Mouse (Mus musculus) hematopoietic stem cell, adult 5-6 weeks (primary cell): Measurements from ENCODE around the gene Ifnlr1. TPM values are rescaled to one million over a fixed set of nuclear protein-coding genes. Genes with fewer than 3 reads are reported as not detected.
"Not testable (repeated sequence)": the region's sequence is repeated elsewhere in the genome, so short reads cannot be mapped to it uniquely, and the experiment has no call there.

Experiments used
- ATAC-seq, 2 experiments: fragments of 125-278 bp in 1 of 2; replicated peaks in 1 of 2; 2 replicates each; pipeline ENCODE4 v1.8.0; 2016 to 2017; ENCODE audit warnings: inconsistent platforms in 2 of 2, mild to moderate bottlenecking in 2 of 2, moderate number of reproducible peaks in 2 of 2, low read depth in 1 of 2, moderate TSS enrichment in 1 of 2; ENCODE audit not compliant: low FRiP score in 2 of 2, poor library complexity in 2 of 2, severe bottlenecking in 2 of 2, insufficient read depth in 1 of 2, low TSS enrichment in 1 of 2
- total RNA-seq: library from RNA; stranded (forward); fragments of 172-1452, 232-1000 nt; gene quantifications from 2 replicates; pipeline ENCODE4 v1.2.3, GENCODE M21; 2017

Gene Ifnlr1
- total RNA-seq, 1 experiment from 2014 or later = 0.30 TPM

GRCm38 (mm10) chr4:135676476-135676875 is 9.6 kb upstream of the Ifnlr1 start:
- no peak for ATAC-seq

GRCm38 (mm10) chr4:135679316-135679715 is 6.8 kb upstream of the Ifnlr1 start:
- ATAC-seq = peak; percentile 89 to 90

- no peak for ATAC-seq
Observed at GRCm38 (mm10) chr4:135681789-135682188, 4.3 kb upstream of the Ifnlr1 start.

- no peak for ATAC-seq
Observed at GRCm38 (mm10) chr4:135683553-135683952, 2.5 kb upstream of the Ifnlr1 start.

- ATAC-seq = no peak
Observed at GRCm38 (mm10) chr4:135684731-135685130, 1.4 kb upstream of the Ifnlr1 start.

- ATAC-seq = no peak
Observed at GRCm38 (mm10) chr4:135686568-135686953, 474 bp downstream of the Ifnlr1 start.

GRCm38 (mm10) chr4:135689797-135690196 is 3.7 kb downstream of the Ifnlr1 start:
- no peak for ATAC-seq

GRCm38 (mm10) chr4:135690241-135690640 is 4.2 kb downstream of the Ifnlr1 start:
- no peak for ATAC-seq

GRCm38 (mm10) chr4:135692916-135693315 is 6.8 kb downstream of the Ifnlr1 start:
- no peak for ATAC-seq

- ATAC-seq = no peak
Observed at GRCm38 (mm10) chr4:135698498-135698897, 12.4 kb downstream of the Ifnlr1 start.

- no peak for ATAC-seq
Observed at GRCm38 (mm10) chr4:135703497-135703896, 17.4 kb downstream of the Ifnlr1 start.

- no peak for ATAC-seq
Observed at GRCm38 (mm10) chr4:135704016-135704415, 17.9 kb downstream of the Ifnlr1 start.

GRCm38 (mm10) chr4:135706045-135706444 is 20.0 kb downstream of the Ifnlr1 start:
- no peak for ATAC-seq

- ATAC-seq = peak; percentile 77 to 88
Observed at GRCm38 (mm10) chr4:135709072-135709564, 23.0 kb downstream of the Ifnlr1 start.

- no peak for ATAC-seq
Observed at GRCm38 (mm10) chr4:135709621-135710020, 23.5 kb downstream of the Ifnlr1 start.

GRCm38 (mm10) chr4:135710392-135710791 is 24.3 kb downstream of the Ifnlr1 start:
- ATAC-seq = no peak

GRCm38 (mm10) chr4:135714776-135715175 is 28.7 kb downstream of the Ifnlr1 start:
- ATAC-seq = no peak

- ATAC-seq = not testable (repeated sequence)
Observed at GRCm38 (mm10) chr4:135716438-135716837, 30.4 kb downstream of the Ifnlr1 start.

- no peak for ATAC-seq
Observed at GRCm38 (mm10) chr4:135722540-135723290, 36.6 kb downstream of the Ifnlr1 start.
